Mouse (Mus musculus) stomach, postnatal 0 days (tissue): ENCODE measurements around the gene Tsnaxip1.
"Not testable (repeated sequence)": the region's sequence is repeated elsewhere in the genome, so short reads cannot be mapped to it uniquely, and the experiment has no call there.

Source experiments
- CTCF ChIP-seq: IDR thresholded peaks from 2 replicates; pipeline ENCODE4 v1.5.1; 2016; ENCODE audit warnings: antibody characterized with exemption, low read depth, mild to moderate bottlenecking, moderate library complexity
- EP300 ChIP-seq: optimal IDR thresholded peaks from 2 replicates; pipeline ENCODE3; 2016; ENCODE audit warnings: antibody characterized with exemption

DNA sequence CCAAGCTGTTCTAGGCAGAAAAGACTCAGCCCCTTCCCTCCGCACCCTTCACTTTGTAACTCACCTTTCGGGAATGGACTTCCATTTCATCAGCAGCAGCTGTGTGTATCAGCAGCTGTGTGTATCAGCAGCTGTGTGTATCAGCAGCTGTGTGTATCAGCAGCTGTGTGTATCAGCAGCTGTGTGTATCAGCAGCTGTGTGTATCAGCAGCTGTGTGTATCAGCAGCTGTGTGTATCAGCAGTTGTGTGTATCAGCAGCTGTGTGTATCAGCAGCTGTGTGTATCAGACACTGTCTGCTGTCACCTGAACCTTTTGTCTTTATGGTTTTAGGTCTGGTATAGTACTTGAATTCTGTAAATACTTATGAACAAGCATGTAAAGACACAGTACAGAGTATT, 6.2 kb downstream of the Tsnaxip1 start:
- not testable (repeated sequence) for TF ChIP-seq EP300, CTCF
